Mouse (Mus musculus) embryonic facial prominence, embryonic 14.5 days (tissue): ENCODE data around the gene Atxn3. TPM values are rescaled to one million over a fixed set of nuclear protein-coding genes. Genes with fewer than 3 reads are reported as not detected.

Experiments used
- ATAC-seq: fragments of 200-750 bp; cut with Nextera tagmentation; 2 replicates; pipeline ENCODE4 v1.8.0; 2017; ENCODE audit warnings: low read depth, moderate number of reproducible peaks, moderate TSS enrichment
- DNase-seq: peaks from one replicate; pipeline ENCODE4 v3.0.0-alpha.2; 2015; ENCODE audit warnings: low spot score
- H3K27ac ChIP-seq: fragments of 300-500 bp; sonication (generic); replicated peaks from 2 replicates; pipeline ENCODE4 v1.5.1; 2014; ENCODE audit warnings: low read depth, mild to moderate bottlenecking, low read length, moderate library complexity
- H3K27me3 ChIP-seq: fragments of 300-500 bp; sonication (generic); replicated peaks from 2 replicates; pipeline ENCODE4 v1.6.1; 2014; ENCODE audit warnings: low read length; ENCODE audit not compliant: control insufficient read depth, insufficient read depth
- H3K36me3 ChIP-seq: fragments of 300-500 bp; sonication (generic); 2 replicates; pipeline ENCODE4 v1.6.1; 2014; ENCODE audit warnings: low read length, mixed read lengths; ENCODE audit not compliant: control insufficient read depth, insufficient read depth
- H3K4me1 ChIP-seq: fragments of 300-500 bp; sonication (generic); 2 replicates; pipeline ENCODE4 v1.6.1; 2014; ENCODE audit warnings: antibody characterized with exemption, low read length; ENCODE audit not compliant: control insufficient read depth, insufficient read depth
- H3K4me2 ChIP-seq: fragments of 300-500 bp; sonication (generic); 2 replicates; pipeline ENCODE4 v1.6.1; 2014; ENCODE audit warnings: low read depth, mild to moderate bottlenecking, low read length, moderate library complexity, mixed read lengths
- H3K4me3 ChIP-seq: fragments of 300-500 bp; sonication (generic); 2 replicates; pipeline ENCODE4 v1.5.1; 2014; ENCODE audit warnings: low read depth, mild to moderate bottlenecking, low read length
- H3K9ac ChIP-seq: fragments of 300-500 bp; sonication (generic); 2 replicates; pipeline ENCODE4 v1.6.1; 2014; ENCODE audit warnings: low read depth, mild to moderate bottlenecking, low read length, moderate library complexity, mixed read lengths
- H3K9me3 ChIP-seq: fragments of 300-500 bp; sonication (generic); 2 replicates; pipeline ENCODE4 v1.6.1; 2016; ENCODE audit warnings: low read length; ENCODE audit not compliant: control insufficient read depth
- WGBS: fragments of 180-500 bp; shearing (Covaris S2); extraction: QIAGEN DNeasy Blood & Tissue Kit; methylation state at CpG from one replicate; pipeline ENCODE4 v1.1.7; 2014; 5-methylcytosine and 5-hydroxymethylcytosine counted together
- polyA plus RNA-seq: library from polyadenylated mRNA; unstranded; fragments of >200 nt; fragmentation: Nextera tagmentation; extraction: Ambion mirVana; gene quantifications from 2 replicates; pipeline ENCODE4 v1.2.1, GENCODE M21; 2014

The Atxn3 gene
- polyA plus RNA-seq, 1 experiment from 2014 or later, result 11.3 TPM

GRCm38 (mm10) chr12:101891066-101891465 lies 67.0 kb downstream of the Atxn3 start:
- H3K36me3 ChIP-seq, result peaks cover 70% of the 10 kb centered on the region
- no peaks in the 10 kb centered on the region for H3K27me3 ChIP-seq
- H3K27ac ChIP-seq, result no peak overlapping the region
- ATAC-seq (no peak), DNase-seq (no peak)
- 92% methylated on average over 5 of the region's 5 CpGs for whole genome bisulfite sequencing
- no peak overlapping the region for H3K4me3 ChIP-seq
- no peaks in the 10 kb centered on the region for H3K9me3 ChIP-seq
- no peak overlapping the region for H3K4me2 ChIP-seq
- H3K9ac ChIP-seq, result no peak overlapping the region
- no peaks in the 10 kb centered on the region for H3K4me1 ChIP-seq

- Histone ChIP-seq H3K4me3 (no peak overlapping the region), H3K27me3 (no peaks in the 10 kb centered on the region), H3K4me1 (no peaks in the 10 kb centered on the region), H3K4me2 (no peak overlapping the region), H3K9ac (no peak overlapping the region), H3K9me3 (no peaks in the 10 kb centered on the region), H3K36me3 (peaks cover 80% of the 10 kb centered on the region), H3K27ac (no peak overlapping the region)
- 95% methylated on average over 3 of the region's 3 CpGs for WGBS
- ATAC-seq (no peak), DNase-seq (no peak)
Measured at GRCm38 (mm10) chr12:101889351-101889750, 68.7 kb downstream of the Atxn3 start.

GRCm38 (mm10) chr12:101888312-101888711 lies 69.7 kb downstream of the Atxn3 start:
- Histone ChIP-seq H3K27me3 (no peaks in the 10 kb centered on the region), H3K4me1 (no peaks in the 10 kb centered on the region), H3K9me3 (no peaks in the 10 kb centered on the region), H3K9ac (no peak overlapping the region), H3K27ac (no peak overlapping the region), H3K4me3 (no peak overlapping the region), H3K36me3 (peaks cover 83% of the 10 kb centered on the region), H3K4me2 (no peak overlapping the region)
- no peak for ATAC-seq
- no peak for DNase-seq
- 89% methylated on average over 2 of the region's 2 CpGs for WGBS

GRCm38 (mm10) chr12:101884926-101885325 lies 73.1 kb downstream of the Atxn3 start:
- Histone ChIP-seq H3K9ac (no peak overlapping the region), H3K9me3 (no peaks in the 10 kb centered on the region), H3K4me1 (no peaks in the 10 kb centered on the region), H3K36me3 (peaks cover 77% of the 10 kb centered on the region), H3K4me3 (no peak overlapping the region), H3K27me3 (no peaks in the 10 kb centered on the region), H3K27ac (no peak overlapping the region), H3K4me2 (no peak overlapping the region)
- DNase-seq, result no peak
- ATAC-seq, result no peak
- 96% methylated on average over 7 of the region's 7 CpGs for WGBS

- Histone ChIP-seq H3K4me3 (no peak overlapping the region), H3K27ac (no peak overlapping the region), H3K4me2 (no peak overlapping the region), H3K27me3 (no peaks in the 10 kb centered on the region), H3K9me3 (no peaks in the 10 kb centered on the region), H3K9ac (no peak overlapping the region), H3K4me1 (no peaks in the 10 kb centered on the region), H3K36me3 (peaks cover 66% of the 10 kb centered on the region)
- DNase-seq (no peak), ATAC-seq (no peak)
- WGBS, result 91% methylated on average over 2 of the region's 2 CpGs
Measured at GRCm38 (mm10) chr12:101876374-101876773, 81.7 kb downstream of the Atxn3 start.

- Histone ChIP-seq H3K9me3 (no peaks in the 10 kb centered on the region), H3K36me3 (peaks cover 64% of the 10 kb centered on the region), H3K4me1 (no peaks in the 10 kb centered on the region), H3K27me3 (no peaks in the 10 kb centered on the region), H3K9ac (no peak overlapping the region), H3K27ac (no peak overlapping the region), H3K4me3 (no peak overlapping the region), H3K4me2 (no peak overlapping the region)
- DNase-seq, result peak; percentile 59
- no peak for ATAC-seq
- WGBS, result 62% methylated on average over 1 of the region's 1 CpGs
Measured at GRCm38 (mm10) chr12:101875107-101875506, 82.9 kb downstream of the Atxn3 start.

Other genes starting within 250 kb of the Atxn3 start
- 1.0 and 1.3 TPM in 2 replicates for gene Tc2n, start 239.7 kb downstream of the Atxn3 start, polyA plus RNA-seq
- gene Fbln5, start 139.2 kb downstream of the Atxn3 start, polyA plus RNA-seq, result 143 and 156 TPM in 2 replicates
- gene Trip11, start 45.0 kb downstream of the Atxn3 start, polyA plus RNA-seq, result 22.2 and 26.0 TPM in 2 replicates
- gene Cpsf2, start 17.7 kb upstream of the Atxn3 start, polyA plus RNA-seq, result 27.3 and 29.2 TPM in 2 replicates
- gene Slc24a4, start 170.5 kb upstream of the Atxn3 start, polyA plus RNA-seq, result 0.65 and 0.79 TPM in 2 replicates